Mouse (Mus musculus) heart, embryonic 11.5 days (tissue): ENCODE measurements around the gene Neil1. TPM values are rescaled to one million over a fixed set of nuclear protein-coding genes. Genes with fewer than 3 reads are reported as not detected.

Source experiments
- ATAC-seq: fragments of 200-750 bp; cut with Nextera tagmentation; replicated peaks from 2 replicates; pipeline ENCODE4 v1.8.0; 2017; ENCODE audit warnings: moderate library complexity; ENCODE audit not compliant: insufficient number of reproducible peaks, low FRiP score, low TSS enrichment
- H3K27ac ChIP-seq: fragments of 300-500 bp; sonication (generic); 2 replicates; pipeline ENCODE4 v1.5.1; 2014; ENCODE audit warnings: mild to moderate bottlenecking, low read depth, low read length
- H3K27me3 ChIP-seq: fragments of 300-500 bp; sonication (generic); 2 replicates; pipeline ENCODE4 v1.6.1; 2014; ENCODE audit warnings: mild to moderate bottlenecking, low read length, mixed read lengths; ENCODE audit not compliant: control insufficient read depth, insufficient read depth
- H3K36me3 ChIP-seq: fragments of 300-500 bp; sonication (generic); 2 replicates; pipeline ENCODE4 v1.6.1; 2014; ENCODE audit warnings: mild to moderate bottlenecking, low read length, moderate library complexity, mixed read lengths; ENCODE audit not compliant: control insufficient read depth, insufficient read depth
- H3K4me1 ChIP-seq: fragments of 300-500 bp; sonication (generic); 2 replicates; pipeline ENCODE4 v1.6.1; 2014; ENCODE audit warnings: low read length; ENCODE audit not compliant: control insufficient read depth, insufficient read depth
- H3K4me2 ChIP-seq: fragments of 300-500 bp; sonication (generic); 2 replicates; pipeline ENCODE4 v1.6.1; 2014; ENCODE audit warnings: mild to moderate bottlenecking, moderate library complexity
- H3K4me3 ChIP-seq: fragments of 300-500 bp; sonication (generic); 2 replicates; pipeline ENCODE4 v1.5.1; 2014; ENCODE audit warnings: low read depth, low read length
- H3K9ac ChIP-seq: fragments of 300-500 bp; sonication (generic); 2 replicates; pipeline ENCODE4 v1.6.1; 2014; ENCODE audit warnings: mild to moderate bottlenecking, low read depth, low read length, moderate library complexity
- H3K9me3 ChIP-seq: fragments of 300-500 bp; sonication (generic); replicated peaks from 2 replicates; pipeline ENCODE4 v1.6.1; 2016; ENCODE audit warnings: low read length; ENCODE audit not compliant: control insufficient read depth
- WGBS: fragments of 180-500 bp; shearing (Covaris S2); extraction: QIAGEN DNeasy Blood & Tissue Kit; methylation state at CpG from one replicate; pipeline ENCODE4 v1.1.7; 2014; ENCODE audit not compliant: insufficient replicate concordance; 5-methylcytosine and 5-hydroxymethylcytosine counted together
- polyA plus RNA-seq: library from polyadenylated mRNA; unstranded; fragments of >200 nt; fragmentation: Nextera tagmentation; extraction: Ambion mirVana; gene quantifications from 2 replicates; pipeline ENCODE4 v1.2.1, GENCODE M21; 2014

Neil1 gene
- polyA plus RNA-seq, 1 experiment from 2014 or later: 4.4 TPM

GRCm38 (mm10) chr9:57137246-57137645, 10.9 kb downstream of the Neil1 start:
- Histone ChIP-seq H3K4me2 (no peak overlapping the region), H3K9ac (0 out of 2 replicates have a peak overlapping the region, but pooled peaks have one; percentile 5), H3K4me1 (no peaks in the 10 kb centered on the region), H3K27ac (no peak overlapping the region), H3K9me3 (no peaks in the 10 kb centered on the region), H3K36me3 (peaks cover 24% of the 10 kb centered on the region), H3K4me3 (no peak overlapping the region), H3K27me3 (no peaks in the 10 kb centered on the region)
- no peak for ATAC-seq
- WGBS: 79% methylated on average over 6 of the region's 6 CpGs

GRCm38 (mm10) chr9:57130577-57131433, 17.3 kb downstream of the Neil1 start, which contains the start of gene Man2c1:
Gene Man2c1 (plus strand): TSS chr9:57130690.
- Histone ChIP-seq H3K27me3 (no peaks in the 10 kb centered on the region), H3K4me2 (peak within 1 kb of the TSS; percentile 98), H3K9ac (peak within 1 kb of the TSS; percentile 93), H3K4me3 (peak within 1 kb of the TSS; percentile 82), H3K27ac (peak within 1 kb of the TSS; percentile 97), H3K4me1 (peaks cover 9% of the 10 kb centered on the region; the same call in 1 of the 2 replicates), H3K36me3 (peaks cover 13% of the 10 kb centered on the region), H3K9me3 (no peaks in the 10 kb centered on the region)
- under 1% methylated on average over 58 of the region's 58 CpGs for WGBS
- peak; percentile 89 for ATAC-seq

GRCm38 (mm10) chr9:57129641-57130040, 18.5 kb downstream of the Neil1 start:
- H3K4me1 ChIP-seq: peaks cover 9% of the 10 kb centered on the region; the same call in 1 of the 2 replicates
- no peaks in the 10 kb centered on the region for H3K27me3 ChIP-seq
- H3K9ac ChIP-seq: no peak overlapping the region
- H3K4me3 ChIP-seq: peak overlapping the region; percentile 82
- peak overlapping the region; percentile 98 for H3K4me2 ChIP-seq
- no peaks in the 10 kb centered on the region for H3K9me3 ChIP-seq
- peaks cover 14% of the 10 kb centered on the region; the same call in 1 of the 2 replicates for H3K36me3 ChIP-seq
- H3K27ac ChIP-seq: peak overlapping the region; percentile 97; the same call in 1 of the 2 replicates
- no peak for ATAC-seq

- Histone ChIP-seq H3K4me1 (no peaks in the 10 kb centered on the region), H3K27me3 (no peaks in the 10 kb centered on the region), H3K9me3 (no peaks in the 10 kb centered on the region), H3K27ac (no peak overlapping the region), H3K4me2 (no peak overlapping the region), H3K4me3 (no peak overlapping the region), H3K9ac (no peak overlapping the region), H3K36me3 (peaks cover 34% of the 10 kb centered on the region)
- no peak for ATAC-seq
- WGBS: 91% methylated on average over 13 of the region's 13 CpGs
Measured at GRCm38 (mm10) chr9:57117261-57117755, 30.8 kb downstream of the Neil1 start.

Other genes starting within 250 kb of the Neil1 start
- 4.5 and 5.2 TPM in 2 replicates for gene Snx33, start 219.9 kb downstream of the Neil1 start, polyA plus RNA-seq
- 65.6 and 66.0 TPM in 2 replicates for gene Imp3, start 210.8 kb downstream of the Neil1 start, polyA plus RNA-seq
- gene Snupn, start 197.4 kb downstream of the Neil1 start, polyA plus RNA-seq: 19.0 and 21.6 TPM in 2 replicates
- 21.9 and 22.0 TPM in 2 replicates for gene Ptpn9, start 153.4 kb downstream of the Neil1 start, polyA plus RNA-seq
- gene Sin3a, start 76.3 kb downstream of the Neil1 start, polyA plus RNA-seq: 34.4 TPM in 2 replicates
- gene Man2c1, start 17.6 kb downstream of the Neil1 start, polyA plus RNA-seq: 22.0 and 29.1 TPM in 2 replicates
- 65.8 and 67.9 TPM in 2 replicates for gene Commd4, start 10.0 kb upstream of the Neil1 start, polyA plus RNA-seq
- gene Trcg1, start 88.3 kb upstream of the Neil1 start, polyA plus RNA-seq: not detected in 2 replicates
- 15.5 and 16.2 TPM in 2 replicates for gene 1700017B05Rik, start 114.3 kb upstream of the Neil1 start, polyA plus RNA-seq